Mouse (Mus musculus): ENCODE measurements at regions not wholly inside any gene's neighbourhood (a gene's known extent, or its start where the extent isn't known, plus 50 kb on each side); places are given as distances from the start of the nearest gene placed in this dataset.

- TF ChIP-seq POLR2A (IDR thresholded peaks at IDR 0.05; ENCODE audit: borderline replicate concordance, extremely low read depth, low read depth, low read length), result no peak
- no peak for TF ChIP-seq CTCF (IDR thresholded peaks at IDR 0.05; ENCODE audit: insufficient read depth, low read length)
Observed at GRCm38 (mm10) chr10:21481255-21481654, 104.2 kb downstream of the Aldh8a1 start.

Data from lung, adult 2 months (tissue).